Comparison of ENCODE assay signal across 16 mouse cellular contexts in the genomic region with DNA sequence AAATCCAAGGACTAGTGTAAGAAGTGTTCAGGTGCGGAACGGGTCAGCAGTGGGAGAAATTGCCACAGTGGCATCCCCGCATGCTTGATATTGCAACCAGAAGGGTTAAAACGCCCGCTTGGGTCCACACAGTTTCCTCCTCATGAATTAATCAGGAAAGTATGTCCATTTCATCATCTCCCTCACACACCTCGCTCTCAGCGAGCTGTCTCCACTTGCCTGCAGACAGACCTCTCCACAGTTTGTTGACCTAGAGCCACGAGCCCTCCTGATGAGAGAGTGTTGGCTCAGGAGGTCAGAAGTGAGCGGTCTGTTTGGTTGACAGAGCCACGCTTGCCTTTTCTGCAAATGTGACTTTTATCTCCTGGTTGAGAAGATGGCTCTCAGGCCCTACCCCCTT.
"Had no signal": no experiment of that assay in that cellular context is flagged by ENCODE, and none has a peak within 500 bp of the region (broad histone marks: within the 10 kb centered on the region; RNA-seq: fewer than 3 reads in every experiment).

No protein-coding gene starts in this region.

- H3K4me1 ChIP-seq: midbrain, embryonic 12.5 days; neural tube, embryonic 13.5 days had no signal

- H3K36me3 ChIP-seq: intestine, embryonic 15.5 days; limb, embryonic 15.5 days; lung, embryonic 15.5 days; midbrain, embryonic 12.5 days; neural tube, embryonic 13.5 days had no signal

- H3K9ac ChIP-seq: intestine, embryonic 15.5 days; limb, embryonic 15.5 days; lung, embryonic 15.5 days; midbrain, embryonic 12.5 days; neural tube, embryonic 13.5 days had no signal

- DNase-seq: kidney, adult 8-10 months; kidney, postnatal 4 days; retina, postnatal 1 day; right cerebral cortex, postnatal 4 days; spleen, adult 18-20 months; thymus, adult 18-20 months; thymus, postnatal 14 days had no signal

- H3K9me3 ChIP-seq: intestine, embryonic 15.5 days; limb, embryonic 15.5 days; lung, embryonic 15.5 days; midbrain, embryonic 12.5 days; neural tube, embryonic 13.5 days had no signal

- H3K27ac ChIP-seq: hindbrain, postnatal 0 days; intestine, embryonic 15.5 days; kidney, postnatal 0 days; layer of hippocampus, adult 2 months; limb, embryonic 15.5 days; lung, embryonic 15.5 days; midbrain, embryonic 12.5 days; neural tube, embryonic 13.5 days had no signal

- H3K4me3 ChIP-seq: intestine, embryonic 15.5 days; layer of hippocampus, adult 2 months; limb, embryonic 15.5 days; lung, embryonic 15.5 days; midbrain, embryonic 12.5 days; neural tube, embryonic 13.5 days had no signal

- H3K4me2 ChIP-seq: intestine, embryonic 15.5 days; limb, embryonic 15.5 days; lung, embryonic 15.5 days; midbrain, embryonic 12.5 days; neural tube, embryonic 13.5 days had no signal

- H3K27me3 ChIP-seq: intestine, embryonic 15.5 days; limb, embryonic 15.5 days; lung, embryonic 15.5 days; midbrain, embryonic 12.5 days; neural tube, embryonic 13.5 days had no signal

- ATAC-seq: hindbrain, postnatal 0 days; intestine, embryonic 15.5 days; midbrain, embryonic 16.5 days had no signal
